Mouse (Mus musculus): ENCODE measurements at regions not wholly inside any gene's neighbourhood (a gene's known extent, or its start where the extent isn't known, plus 50 kb on each side); places are given as distances from the start of the nearest gene placed in this dataset.

- Histone ChIP-seq H3K9me3 (replicated peaks; ENCODE audit: low read length) (no peaks in the 10 kb centered on the region), H3K27me3 (replicated peaks) (peaks cover 38% of the 10 kb centered on the region), H3K36me3 (replicated peaks in 1 of 2; ENCODE audit: control insufficient read depth in 1 of 2, insufficient read depth in 1 of 2, low read length in 1 of 2) (no peaks in the 10 kb centered on the region), H3K27ac (ENCODE audit: insufficient read depth, low read depth) (no peak overlapping the region), H3K9ac (ENCODE audit: insufficient read depth, low read depth) (peak overlapping the region; percentile 45), H3K4me3 (replicated peaks in 1 of 3; ENCODE audit: low read depth in 2 of 3, low read length in 2 of 3, poor library complexity in 1 of 3) (peak overlapping the region; percentile 20 to 56 (median 49)), H3K79me2 (replicated peaks; ENCODE audit: control insufficient read depth, extremely low read depth, insufficient read depth, poor library complexity, severe bottlenecking) (no peaks in the 10 kb centered on the region), H3K4me1 (ENCODE audit: control insufficient read depth in 1 of 2, insufficient read depth in 2 of 2) (peaks cover 15 to 28% of the 10 kb centered on the region in 2 experiments), H3K4me2 (ENCODE audit: insufficient read depth, low read depth, poor library complexity, severe bottlenecking) (peak overlapping the region; percentile 56)
- no peak for DNase-seq (ENCODE audit: extremely low read depth)
- in situ Hi-C loops (cut with MboI; ENCODE audit: low pct_ligation_motif_present, low pct_unique_long_range_greater_than_20kb, low sequenced_read_pairs) (loop anchor here (10.0 kb wide), 1 partner anchor 247 kb away; no protein-coding TSS in a partner anchor), dilution Hi-C loops (cut with MboI; ENCODE audit: extremely low pct_ligation_motif_present, extremely low pct_unique_long_range_greater_than_20kb, low sequenced_read_pairs) (no loop called here)
- TF ChIP-seq ZKSCAN1 (IDR thresholded peaks at IDR 0.05; ENCODE audit: borderline replicate concordance, low read depth, low read length) (no peak), TBP (conservative IDR thresholded peaks at IDR 0.05; ENCODE audit: low read depth, low read length) (no peak), CTCF (conservative IDR thresholded peaks at IDR 0.05 in 1 of 2, IDR thresholded peaks at IDR 0.05 in 1 of 2; ENCODE audit: low read depth in 2 of 2, low read length in 2 of 2) (no peak), ZC3H11A (IDR thresholded peaks at IDR 0.05; ENCODE audit: low read depth, low read length) (no peak), USF1 (IDR thresholded peaks at IDR 0.05; ENCODE audit: low read depth, low read length) (no peak), USF2 (conservative IDR thresholded peaks at IDR 0.05; ENCODE audit: low read depth, low read length) (no peak), KAT2A (IDR thresholded peaks at IDR 0.05; ENCODE audit: insufficient replicate concordance, low read length) (no peak), BHLHE40 (IDR thresholded peaks at IDR 0.05; ENCODE audit: low read depth, low read length) (peak; percentile 54; the same call in 1 of the 2 replicates), NRF1 (IDR thresholded peaks at IDR 0.05; ENCODE audit: low read depth, low read length) (peak; percentile 57), TCF12 (IDR thresholded peaks at IDR 0.05; ENCODE audit: low read depth, low read length) (no peak), CHD1 (IDR thresholded peaks at IDR 0.05; ENCODE audit: low read depth, low read length) (no peak)
Observed at GRCm38 (mm10) chr2:30711476-30711852, 92.0 kb downstream of the 1700001O22Rik start.

- peaks cover 15 to 28% of the 10 kb centered on the region in 2 experiments for H3K4me1 ChIP-seq (ENCODE audit: control insufficient read depth in 1 of 2, insufficient read depth in 2 of 2)
- dilution Hi-C loops (cut with MboI; ENCODE audit: extremely low pct_ligation_motif_present, extremely low pct_unique_long_range_greater_than_20kb, low sequenced_read_pairs) (no loop called here), in situ Hi-C loops (cut with MboI; ENCODE audit: low pct_ligation_motif_present, low pct_unique_long_range_greater_than_20kb, low sequenced_read_pairs) (loop anchor here (10.0 kb wide), 1 partner anchor 246 kb away; no protein-coding TSS in a partner anchor)
- H3K79me2 ChIP-seq (replicated peaks; ENCODE audit: control insufficient read depth, extremely low read depth, insufficient read depth, poor library complexity, severe bottlenecking): no peaks in the 10 kb centered on the region
- H3K9ac ChIP-seq (ENCODE audit: insufficient read depth, low read depth): no peak overlapping the region
- no peaks in the 10 kb centered on the region for H3K9me3 ChIP-seq (replicated peaks; ENCODE audit: low read length)
- no peaks in the 10 kb centered on the region for H3K36me3 ChIP-seq (replicated peaks in 1 of 2; ENCODE audit: control insufficient read depth in 1 of 2, insufficient read depth in 1 of 2, low read length in 1 of 2)
- H3K27me3 ChIP-seq (replicated peaks): peaks cover 36% of the 10 kb centered on the region
- DNase-seq (ENCODE audit: extremely low read depth): no peak
- H3K4me3 ChIP-seq (replicated peaks in 1 of 3; ENCODE audit: low read depth in 2 of 3, low read length in 2 of 3, poor library complexity in 1 of 3): peak overlapping the region in 1 of 3 experiments; percentile 56
- no peak overlapping the region for H3K27ac ChIP-seq (ENCODE audit: insufficient read depth, low read depth)
- H3K4me2 ChIP-seq (ENCODE audit: insufficient read depth, low read depth, poor library complexity, severe bottlenecking): no peak overlapping the region
- TF ChIP-seq MYC (IDR thresholded peaks at IDR 0.05; ENCODE audit: low read depth, low read length): no peak
- no peak for TF ChIP-seq HCFC1 (IDR thresholded peaks at IDR 0.05; ENCODE audit: low read depth, low read length)
- TF ChIP-seq KAT2A (IDR thresholded peaks at IDR 0.05; ENCODE audit: insufficient replicate concordance, low read length): no peak
- TF ChIP-seq MAFK (IDR thresholded peaks at IDR 0.05; ENCODE audit: insufficient replicate concordance, low read length): no peak
- no peak for TF ChIP-seq E2F4 (IDR thresholded peaks at IDR 0.05; ENCODE audit: insufficient replicate concordance, low read depth, low read length)
- no peak for TF ChIP-seq RAD21 (IDR thresholded peaks at IDR 0.05; ENCODE audit: low read depth, low read length)
- TF ChIP-seq NRF1 (IDR thresholded peaks at IDR 0.05; ENCODE audit: low read depth, low read length): no peak
- no peak for TF ChIP-seq JUND (conservative IDR thresholded peaks at IDR 0.05; ENCODE audit: low read depth, low read length)
- no peak for TF ChIP-seq USF1 (IDR thresholded peaks at IDR 0.05; ENCODE audit: low read depth, low read length)
- TF ChIP-seq EP300 (IDR thresholded peaks at IDR 0.05; ENCODE audit: low read length): no peak
- TF ChIP-seq SMC3 (IDR thresholded peaks at IDR 0.05; ENCODE audit: low read depth, low read length): no peak
- TF ChIP-seq ZNF384 (IDR thresholded peaks at IDR 0.05; ENCODE audit: low read depth, low read length): no peak
Observed at GRCm38 (mm10) chr2:30710895-30711294, 92.6 kb downstream of the 1700001O22Rik start.

Measured in CH12.LX (cell line).